Mouse (Mus musculus) cerebellum, adult 2 months (tissue): Measurements from ENCODE around the gene Inppl1.

Source experiments
- CTCF ChIP-seq: fragments of 200-500 bp; IDR thresholded peaks from 2 replicates; pipeline ENCODE4 v1.5.1; 2011; ENCODE audit warnings: low read depth, mild to moderate bottlenecking, control low read depth, low read length, moderate library complexity, borderline replicate concordance; ENCODE audit not compliant: insufficient read depth
- POLR2A ChIP-seq: fragments of 200-500 bp; IDR thresholded peaks from 2 replicates; pipeline ENCODE4 v1.6.1; 2011; ENCODE audit warnings: low read length, control low read depth, borderline replicate concordance; ENCODE audit not compliant: insufficient read depth

DNA sequence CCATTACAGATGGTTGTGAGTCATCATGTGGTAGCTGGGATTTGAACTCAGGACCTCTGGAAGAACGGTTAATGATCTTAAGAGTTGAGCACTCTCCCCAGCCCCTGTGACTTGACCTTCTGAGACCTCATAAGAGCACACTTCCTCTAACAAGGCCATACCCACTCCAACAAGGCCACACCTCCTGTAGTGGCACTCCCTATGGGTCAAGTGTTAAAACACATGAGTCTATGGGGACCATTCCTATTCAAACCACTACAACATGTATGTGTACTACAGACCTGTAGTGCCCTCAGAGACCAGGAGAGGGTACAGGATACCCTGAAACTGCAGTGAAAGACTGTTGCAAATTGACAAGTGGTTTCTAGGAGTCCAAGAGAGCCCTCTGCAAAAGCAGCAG lies 9.9 kb upstream of the Inppl1 start:
- TF ChIP-seq CTCF = no peak
- no peak for TF ChIP-seq POLR2A
